Mouse (Mus musculus) embryonic fibroblast, embryonic 13.5 days (primary cell): Measurements from ENCODE around the gene Gm9913.

Experiments used
- CTCF ChIP-seq: IDR thresholded peaks from 2 replicates; pipeline ENCODE4 v1.5.1; 2011; ENCODE audit warnings: mild to moderate bottlenecking, control low read depth, low read length, moderate library complexity, borderline replicate concordance; ENCODE audit not compliant: insufficient read depth
- POLR2A ChIP-seq: IDR thresholded peaks from 2 replicates; pipeline ENCODE4 v1.6.1; 2011; ENCODE audit warnings: low read depth, mild to moderate bottlenecking, control low read depth, low read length, moderate library complexity

DNA sequence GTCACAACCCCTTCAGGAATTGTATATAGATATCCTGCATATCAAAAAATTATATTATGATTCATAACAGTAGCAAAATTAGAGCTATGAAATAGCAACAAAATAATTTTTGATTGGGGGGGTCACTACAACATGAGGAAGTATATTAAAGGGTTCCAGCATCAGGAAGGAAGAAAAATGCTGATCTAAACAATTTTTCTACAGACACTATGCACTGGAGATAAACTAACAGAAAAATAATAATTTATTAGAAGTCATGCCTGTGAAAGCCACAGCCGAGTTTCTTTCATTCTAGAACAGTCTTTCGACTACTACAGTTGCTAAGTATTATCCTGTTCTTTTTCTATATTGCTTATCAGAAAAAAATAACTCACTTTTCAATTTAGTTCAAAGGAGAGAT, 20.6 kb downstream of the Gm9913 start:
- TF ChIP-seq CTCF (no peak), POLR2A (no peak)
